Mouse (Mus musculus): ENCODE data around the gene Evi5l. TPM values are rescaled to one million over a fixed set of nuclear protein-coding genes. Genes with fewer than 3 reads are reported as not detected.

The Evi5l gene
- 10 to 100 TPM; 19.0 to 26.0 (median 22.9) TPM for total RNA-seq (2022)

- DNase-seq (ENCODE audit: low spot score) = peak; percentile 100
Observed at GRCm38 (mm10) chr8:4165852-4166751, at the start of gene Evi5l. Gene Evi5l, plus strand, starts transcription at chr8:4166567.

GRCm38 (mm10) chr8:4133798-4134197 lies 32.6 kb upstream of the Evi5l start, which contains the start of gene Cd209g:
Gene Cd209g, plus strand, starts transcription at chr8:4134098.
- no peak for DNase-seq (ENCODE audit: low spot score)

- peak; percentile 59 for DNase-seq (ENCODE audit: low spot score)
Observed at GRCm38 (mm10) chr8:4139660-4140646, 26.4 kb upstream of the Evi5l start.

- no peak for DNase-seq (ENCODE audit: low spot score)
Observed at GRCm38 (mm10) chr8:4141721-4142120, 24.6 kb upstream of the Evi5l start.

- no peak for DNase-seq (ENCODE audit: low spot score)
Observed at GRCm38 (mm10) chr8:4147272-4147671, 19.1 kb upstream of the Evi5l start.

- no peak for DNase-seq (ENCODE audit: low spot score)
Observed at GRCm38 (mm10) chr8:4154878-4155277, 11.5 kb upstream of the Evi5l start.

DNA sequence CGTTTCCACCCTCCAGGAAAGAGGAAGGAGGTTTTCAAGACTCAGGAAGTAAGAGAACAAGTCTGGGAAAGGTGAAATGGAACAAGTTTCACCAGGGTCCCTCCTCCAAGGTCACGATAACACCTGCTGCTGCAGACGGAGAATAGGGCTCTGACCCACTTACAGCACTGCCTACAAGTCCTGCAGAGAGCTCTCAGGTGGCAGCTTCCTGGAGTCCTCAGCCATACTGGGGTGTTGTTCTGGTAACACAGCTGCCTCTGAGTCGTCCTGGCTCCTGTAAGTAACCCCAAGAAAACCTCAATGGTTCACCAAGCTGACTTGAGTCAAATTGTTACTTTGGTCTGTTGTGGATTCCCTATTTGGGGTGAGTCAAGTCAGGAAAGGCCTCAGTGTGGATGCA lies 3.6 kb upstream of the Evi5l start:
- no peak for DNase-seq (ENCODE audit: low spot score)

DNA sequence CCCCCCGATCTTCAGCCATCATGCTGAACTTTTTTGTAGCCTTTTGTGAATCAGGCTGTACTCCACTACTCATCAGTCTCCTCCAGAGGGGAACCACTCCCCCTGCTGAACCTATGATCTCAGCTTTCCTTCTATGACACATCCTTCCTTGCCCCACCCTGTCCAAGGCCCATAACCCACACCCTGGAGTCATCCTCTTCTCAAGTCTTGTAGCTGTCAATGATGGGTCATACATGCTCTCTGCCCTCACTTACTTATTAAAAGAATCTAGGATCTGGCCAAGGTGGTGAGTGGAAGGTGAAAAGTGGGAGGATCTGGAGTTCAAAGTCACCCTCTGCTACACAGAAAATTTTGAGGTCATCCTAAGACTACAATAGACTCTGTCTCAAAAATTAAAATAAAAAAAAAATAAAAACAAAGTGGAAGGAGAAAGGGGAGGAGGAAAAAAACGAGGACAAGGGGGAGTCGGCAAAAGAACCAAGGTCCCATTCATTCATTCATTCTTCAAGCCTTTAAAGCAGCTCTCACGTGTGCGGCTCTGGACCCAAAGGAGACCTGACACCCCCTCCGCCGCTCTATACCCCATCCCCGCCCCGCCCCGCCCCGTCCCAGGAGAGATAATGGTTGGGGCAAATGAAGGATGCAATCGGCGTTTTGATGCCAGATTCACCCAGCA lies 1.1 kb upstream of the Evi5l start:
- DNase-seq (ENCODE audit: low spot score) = no peak

DNA sequence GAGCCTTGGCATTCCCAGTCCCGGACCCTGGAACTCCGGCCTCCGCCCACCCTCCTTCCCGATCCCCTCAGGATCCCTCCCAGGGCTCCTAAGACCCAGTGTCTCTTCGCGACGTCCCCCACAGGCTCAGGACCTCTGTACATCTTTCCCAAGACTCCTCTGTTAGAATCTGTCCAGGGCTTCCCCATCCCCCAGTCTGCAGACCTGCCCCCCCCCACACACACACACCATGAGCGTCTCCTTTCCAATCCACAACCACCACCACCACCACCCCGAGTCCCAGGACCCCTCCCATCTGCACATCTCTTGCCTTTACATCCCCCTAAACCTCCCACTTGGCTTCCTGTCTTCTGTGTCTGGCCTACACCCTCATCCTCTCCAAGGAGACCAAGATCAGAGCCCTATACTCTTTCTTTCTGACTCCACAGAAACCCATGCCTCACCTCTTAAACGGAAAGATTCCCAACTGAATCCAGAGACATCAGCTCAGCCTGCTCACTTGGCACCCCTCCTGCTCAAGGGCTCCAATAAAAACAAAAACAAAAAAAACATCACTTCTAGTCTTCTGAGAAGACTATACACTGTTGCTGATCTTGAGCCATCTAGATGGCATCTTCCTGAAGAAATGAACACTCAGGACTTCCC lies 636 bp downstream of the Evi5l start:
- DNase-seq (ENCODE audit: low spot score) = peak; percentile 13

- no peak for DNase-seq (ENCODE audit: low spot score)
Observed at GRCm38 (mm10) chr8:4167918-4168317, 1.6 kb downstream of the Evi5l start.

GRCm38 (mm10) chr8:4172486-4172885 lies 6.1 kb downstream of the Evi5l start:
- no peak for DNase-seq (ENCODE audit: low spot score)

DNA sequence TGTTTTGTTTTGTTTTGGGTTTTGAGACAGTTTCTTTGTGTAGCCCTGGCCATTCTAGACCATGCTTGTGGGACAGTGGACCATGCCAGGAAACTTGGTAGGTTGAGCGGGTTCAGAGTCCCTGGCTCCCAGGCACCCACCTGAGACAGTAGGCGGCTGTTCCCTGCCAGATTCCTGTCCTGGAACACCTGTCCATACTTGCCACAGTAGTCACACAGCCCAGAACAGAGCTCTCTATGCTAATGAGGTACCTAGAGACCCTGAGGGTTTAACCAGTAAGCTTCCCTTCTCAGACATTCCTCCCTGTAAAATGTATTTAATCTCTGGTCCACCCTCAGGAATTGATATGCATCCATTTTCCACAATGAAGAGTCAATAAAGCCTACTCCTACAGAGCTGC lies 7.7 kb downstream of the Evi5l start:
- DNase-seq (ENCODE audit: low spot score) = no peak

DNA sequence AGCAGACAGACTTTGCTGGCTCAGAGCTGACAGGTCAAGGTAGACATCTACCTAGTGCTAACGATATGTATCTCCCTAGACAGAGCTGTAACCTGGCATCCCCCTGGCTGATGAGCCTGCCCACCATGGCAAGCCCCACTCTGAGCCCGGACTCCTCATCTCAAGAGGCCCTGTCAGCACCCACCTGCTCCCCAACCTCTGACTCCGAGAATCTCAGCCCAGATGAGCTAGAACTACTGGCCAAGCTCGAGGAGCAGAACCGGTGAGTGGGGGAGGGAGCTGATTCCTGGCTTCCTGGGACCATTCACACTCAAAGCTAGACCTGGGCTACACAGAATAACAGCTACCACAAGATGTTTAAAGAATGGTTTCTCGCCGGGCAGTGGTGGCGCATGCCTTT lies 17.0 kb downstream of the Evi5l start:
- no peak for DNase-seq (ENCODE audit: low spot score)

DNA sequence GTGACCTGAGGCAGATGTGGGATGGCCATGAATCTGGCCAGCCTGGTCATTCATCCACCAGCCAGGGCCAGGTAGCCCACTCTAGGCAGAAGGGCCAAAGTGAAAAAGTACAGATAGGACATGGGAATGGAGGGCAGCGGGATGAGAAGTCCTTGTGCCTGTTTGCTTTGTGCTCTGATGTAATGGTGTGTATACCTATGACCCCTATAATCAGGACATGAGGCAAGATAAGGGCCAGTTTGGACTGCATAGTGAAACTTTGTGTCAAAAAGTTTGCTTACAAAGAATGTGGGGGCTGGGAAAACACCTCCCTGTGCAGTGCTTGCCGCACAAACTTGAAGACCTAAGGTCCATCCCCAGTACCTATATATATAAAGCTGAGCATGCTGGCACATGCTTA lies 19.8 kb downstream of the Evi5l start:
- DNase-seq (ENCODE audit: low spot score) = no peak

DNA sequence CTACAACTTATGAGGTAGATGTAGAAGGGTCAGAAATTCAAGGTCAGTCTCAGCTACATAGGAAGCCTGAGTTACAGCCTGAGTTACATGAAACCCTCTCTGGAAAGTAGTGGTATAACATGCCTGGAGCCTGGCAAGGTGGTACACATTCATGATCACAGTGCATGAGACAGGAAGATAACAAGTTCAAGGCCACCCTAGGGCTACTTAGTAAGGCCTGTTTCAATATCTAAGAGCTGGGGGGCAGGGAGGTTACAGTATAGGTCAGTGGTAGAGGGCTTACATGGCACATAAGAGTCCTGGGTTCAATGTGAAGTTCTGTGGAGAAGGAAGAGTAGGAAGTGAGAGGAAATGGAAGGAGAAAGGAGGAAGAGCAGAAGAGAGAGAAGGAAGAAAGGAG lies 22.2 kb downstream of the Evi5l start:
- DNase-seq (ENCODE audit: low spot score) = no peak

DNA sequence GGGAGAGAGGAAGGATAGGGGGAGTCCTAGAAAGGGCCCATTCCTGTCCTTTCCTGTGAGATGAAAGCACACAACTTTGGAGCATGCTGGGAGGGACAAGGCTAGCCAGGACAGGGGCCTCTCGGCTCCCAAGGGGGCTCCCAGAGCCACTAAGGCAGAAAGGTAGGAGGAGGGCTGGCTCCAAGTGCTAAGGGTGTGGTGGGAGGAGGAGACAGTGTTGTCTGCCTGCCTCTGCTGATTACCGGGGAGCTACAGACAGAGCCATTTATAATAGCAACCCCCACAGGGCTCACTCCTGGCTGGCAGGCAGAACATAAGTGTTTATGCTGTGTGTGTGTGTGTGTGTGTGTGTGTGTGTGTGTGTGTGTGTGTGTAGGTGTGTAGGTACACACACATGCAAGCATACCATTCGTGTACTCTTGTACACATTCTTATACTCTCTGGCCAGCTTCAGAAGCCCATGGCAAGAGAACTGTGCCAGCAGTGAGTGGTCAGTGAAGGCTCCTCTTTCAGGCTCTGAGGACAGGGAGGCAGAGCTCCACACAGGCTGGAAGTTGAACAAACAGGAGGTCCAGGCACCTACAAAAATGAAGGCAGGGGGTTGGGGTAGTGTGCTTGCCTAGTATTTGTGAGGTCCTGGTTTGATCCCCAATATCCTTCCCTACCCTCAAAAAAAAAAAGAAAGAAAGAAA lies 22.8 kb downstream of the Evi5l start:
- DNase-seq (ENCODE audit: low spot score) = no peak

DNA sequence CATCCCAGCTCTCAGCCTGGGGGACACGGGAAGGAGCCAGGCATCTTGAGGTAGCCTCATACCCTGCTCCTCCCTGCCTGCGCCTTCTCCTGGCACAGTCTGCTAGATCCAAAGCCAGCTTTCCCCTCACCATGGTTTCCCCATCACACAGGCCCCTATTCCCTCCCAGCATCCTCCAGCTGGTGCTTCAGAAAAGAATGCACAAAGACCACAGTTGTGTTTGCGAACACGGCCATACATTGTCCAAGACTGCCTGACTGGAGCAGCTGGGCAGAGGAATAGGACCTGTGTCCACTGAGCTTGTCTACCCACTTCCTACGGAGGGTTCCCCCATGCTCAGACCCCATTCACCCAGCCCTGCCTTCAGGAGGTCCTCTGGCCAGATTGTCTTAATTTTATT lies 25.9 kb downstream of the Evi5l start:
- DNase-seq (ENCODE audit: low spot score) = no peak

DNA sequence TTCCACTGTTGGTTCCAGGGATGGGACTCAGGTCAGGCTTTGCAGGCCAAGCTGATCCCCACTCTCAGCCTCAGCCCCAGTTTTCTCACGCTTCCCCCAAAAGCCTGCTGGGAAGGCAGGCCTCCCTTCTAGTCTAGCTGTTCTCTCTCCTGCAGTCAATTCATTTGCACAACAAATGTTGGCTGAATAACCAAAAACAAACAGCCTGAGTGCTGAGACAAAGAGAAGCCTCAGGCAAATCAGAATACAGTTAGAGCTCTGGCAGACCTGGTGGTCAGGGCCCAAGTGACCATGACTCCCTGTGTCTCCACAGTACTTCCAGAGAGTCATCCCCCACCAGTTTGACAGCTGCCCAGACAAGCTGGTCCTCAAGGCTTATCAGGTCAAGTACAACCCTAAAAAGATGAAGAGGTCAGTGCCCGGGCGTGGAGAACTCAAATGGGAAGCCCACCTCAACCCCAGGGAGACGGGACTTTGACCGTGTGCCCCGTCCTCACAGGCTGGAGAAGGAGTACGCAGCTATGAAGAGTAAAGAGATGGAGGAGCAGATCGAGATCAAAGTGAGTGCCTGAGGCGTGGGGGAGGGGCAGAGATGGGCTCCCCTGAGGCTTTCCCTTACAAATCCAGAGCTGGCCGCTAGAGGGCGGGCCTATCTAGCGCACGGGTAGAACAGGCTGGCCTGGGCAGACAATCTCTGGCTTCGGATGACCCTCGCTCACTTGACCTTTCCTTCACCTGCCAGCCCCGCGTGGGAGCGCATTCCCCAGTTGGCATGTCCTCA lies 26.6 kb downstream of the Evi5l start:
- DNase-seq (ENCODE audit: low spot score) = peak; percentile 82

DNA sequence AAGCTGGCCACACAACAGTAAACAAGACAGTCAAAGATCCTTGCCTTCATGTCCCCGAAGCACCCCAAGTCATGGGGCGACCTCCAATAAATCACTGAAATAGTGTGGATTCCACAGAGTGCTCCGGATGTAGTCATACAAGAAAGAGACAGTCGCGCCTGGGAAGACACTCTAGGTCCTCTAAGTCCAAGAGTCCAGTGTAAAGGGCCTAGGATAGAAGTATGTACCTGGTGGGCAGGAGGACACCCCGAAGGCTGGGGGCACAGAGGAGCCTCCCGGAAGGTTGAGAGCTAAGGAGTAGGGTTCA lies 27.2 kb downstream of the Evi5l start:
- DNase-seq (ENCODE audit: low spot score) = no peak

GRCm38 (mm10) chr8:4201321-4201720 lies 35.0 kb downstream of the Evi5l start:
- DNase-seq (ENCODE audit: low spot score) = no peak

Data from heart, adult 8-10 months (tissue).